Mouse (Mus musculus): ENCODE data around the gene Kcnh2. TPM values are rescaled to one million over a fixed set of nuclear protein-coding genes. Genes with fewer than 3 reads are reported as not detected.
"Not testable (repeated sequence)": the region's sequence is repeated elsewhere in the genome, so short reads cannot be mapped to it uniquely, and the experiment has no call there.

Gene Kcnh2
- 9.6 and 12.1 TPM in 2 replicates for polyA plus RNA-seq (2015; fragmentation: Nextera tagmentation; extraction: Ambion mirVana)

- no peaks in the 10 kb centered on the region for H3K9me3 ChIP-seq
- peaks cover 55% of the 10 kb centered on the region for H3K4me1 ChIP-seq
- peaks cover 11% of the 10 kb centered on the region; the same call in 1 of the 2 replicates for H3K27me3 ChIP-seq (replicated peaks)
- peak within 1 kb of the TSS; percentile 75 for H3K4me3 ChIP-seq (replicated peaks)
- H3K9ac ChIP-seq = peak within 1 kb of the TSS; percentile 76
- no peaks in the 10 kb centered on the region for H3K36me3 ChIP-seq
- peak; percentile 5; the same call in 1 of the 2 replicates for ATAC-seq (ENCODE audit: insufficient read depth, low FRiP score, low read depth)
- peak within 1 kb of the TSS; percentile 92 for H3K4me2 ChIP-seq
- peak within 1 kb of the TSS; percentile 96 for H3K27ac ChIP-seq
- WGBS = 1% methylated on average over 44 of the region's 53 CpGs
Measured at GRCm38 (mm10) chr5:24351278-24351677, at the start of gene Kcnh2. Gene Kcnh2 (minus strand): TSS chr5:24351604.

- Histone ChIP-seq H3K9ac (no peak overlapping the region), H3K4me2 (no peak overlapping the region), H3K4me1 (no peaks in the 10 kb centered on the region), H3K27ac (no peak overlapping the region), H3K36me3 (peaks cover 10% of the 10 kb centered on the region; the same call in 1 of the 2 replicates), H3K27me3 (replicated peaks) (no peaks in the 10 kb centered on the region), H3K9me3 (no peaks in the 10 kb centered on the region), H3K4me3 (replicated peaks) (no peak overlapping the region)
- ATAC-seq (ENCODE audit: insufficient read depth, low FRiP score, low read depth) = no peak
- 83% methylated on average over 11 of the region's 11 CpGs for WGBS
Measured at GRCm38 (mm10) chr5:24400362-24400761, 49.0 kb upstream of the Kcnh2 start.

GRCm38 (mm10) chr5:24399686-24400085 lies 48.3 kb upstream of the Kcnh2 start:
- H3K4me1 ChIP-seq = peaks cover 5% of the 10 kb centered on the region; the same call in 1 of the 2 replicates

GRCm38 (mm10) chr5:24396254-24396653 lies 44.9 kb upstream of the Kcnh2 start:
- H3K4me3 ChIP-seq (replicated peaks); ATAC-seq (ENCODE audit: insufficient read depth, low FRiP score, low read depth); H3K9ac ChIP-seq; H3K4me1 ChIP-seq; H3K27me3 ChIP-seq (replicated peaks); H3K36me3 ChIP-seq; H3K4me2 ChIP-seq; H3K27ac ChIP-seq; H3K9me3 ChIP-seq: not testable (repeated sequence)
- 84% methylated on average over 6 of the region's 6 CpGs for WGBS

More at GRCm38 (mm10) chr5:24399686-24400085, 48.3 kb upstream of the Kcnh2 start:
- Histone ChIP-seq H3K4me2 (no peak overlapping the region), H3K27me3 (replicated peaks) (no peaks in the 10 kb centered on the region), H3K4me3 (replicated peaks) (no peak overlapping the region), H3K9me3 (no peaks in the 10 kb centered on the region), H3K27ac (no peak overlapping the region), H3K9ac (no peak overlapping the region), H3K36me3 (peaks cover 10% of the 10 kb centered on the region; the same call in 1 of the 2 replicates)
- no peak for ATAC-seq (ENCODE audit: insufficient read depth, low FRiP score, low read depth)
- WGBS = 91% methylated on average over 10 of the region's 10 CpGs

DNA sequence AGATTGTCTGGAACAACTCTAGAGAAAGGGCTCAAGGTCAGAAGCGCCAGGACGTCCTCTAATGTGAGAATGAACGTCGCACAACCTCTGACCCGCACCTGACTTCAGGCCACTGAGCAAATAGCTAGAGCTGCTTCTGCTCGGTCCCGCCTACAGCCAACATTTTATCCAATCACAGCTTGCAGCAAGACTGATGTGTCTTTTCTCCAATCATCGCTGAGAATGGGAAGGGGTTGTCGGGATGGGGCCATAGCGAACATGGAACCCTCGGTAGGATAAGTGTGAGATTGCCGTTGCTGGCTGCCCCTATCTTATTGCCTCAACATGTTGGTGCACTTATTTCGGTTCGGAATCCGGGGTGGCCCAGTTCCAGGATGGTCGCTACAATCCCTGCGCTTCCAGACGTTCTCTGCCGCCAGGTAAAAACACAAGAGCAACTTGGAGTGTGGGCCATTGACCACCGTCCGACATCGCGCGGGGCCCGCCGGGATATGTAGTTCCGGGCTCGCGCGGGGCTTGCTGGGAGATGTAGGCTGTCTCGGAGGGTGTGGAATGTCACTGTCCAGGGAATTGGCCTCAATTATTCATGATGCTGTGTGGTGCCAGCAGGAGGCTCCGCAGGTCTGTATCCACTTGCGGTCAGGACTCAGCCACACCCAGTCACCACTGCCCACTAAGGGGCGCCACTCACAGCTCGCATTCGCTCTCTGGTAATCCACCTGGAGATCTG lies 42.9 kb upstream of the Kcnh2 start:
- H3K27ac ChIP-seq = peak overlapping the region; percentile 83
- peak; percentile 97 for ATAC-seq (ENCODE audit: insufficient read depth, low FRiP score, low read depth)
- no peaks in the 10 kb centered on the region for H3K9me3 ChIP-seq
- peak overlapping the region; percentile 58 for H3K4me3 ChIP-seq (replicated peaks)
- H3K4me2 ChIP-seq = peak overlapping the region; percentile 75
- H3K36me3 ChIP-seq = no peaks in the 10 kb centered on the region
- under 1% methylated on average over 36 of the region's 36 CpGs for WGBS
- H3K4me1 ChIP-seq = peaks cover 9% of the 10 kb centered on the region; the same call in 1 of the 2 replicates
- peak overlapping the region; percentile 44; the same call in 1 of the 2 replicates for H3K9ac ChIP-seq
- no peaks in the 10 kb centered on the region for H3K27me3 ChIP-seq (replicated peaks)

GRCm38 (mm10) chr5:24393392-24393997 lies 42.1 kb upstream of the Kcnh2 start, which contains the start of gene Abcb8:
Gene Abcb8 (plus strand): TSS chr5:24393663.
- H3K9me3 ChIP-seq = no peaks in the 10 kb centered on the region
- peak within 1 kb of the TSS; percentile 44; the same call in 1 of the 2 replicates for H3K9ac ChIP-seq
- H3K4me2 ChIP-seq = peak within 1 kb of the TSS; percentile 75
- ATAC-seq (ENCODE audit: insufficient read depth, low FRiP score, low read depth) = no peak
- H3K4me3 ChIP-seq (replicated peaks) = peak within 1 kb of the TSS; percentile 58
- WGBS = 23% methylated on average over 7 of the region's 7 CpGs
- H3K4me1 ChIP-seq = peaks cover 10% of the 10 kb centered on the region; the same call in 1 of the 2 replicates
- H3K36me3 ChIP-seq = no peaks in the 10 kb centered on the region
- H3K27ac ChIP-seq = peak within 1 kb of the TSS; percentile 83
- no peaks in the 10 kb centered on the region for H3K27me3 ChIP-seq (replicated peaks)

DNA sequence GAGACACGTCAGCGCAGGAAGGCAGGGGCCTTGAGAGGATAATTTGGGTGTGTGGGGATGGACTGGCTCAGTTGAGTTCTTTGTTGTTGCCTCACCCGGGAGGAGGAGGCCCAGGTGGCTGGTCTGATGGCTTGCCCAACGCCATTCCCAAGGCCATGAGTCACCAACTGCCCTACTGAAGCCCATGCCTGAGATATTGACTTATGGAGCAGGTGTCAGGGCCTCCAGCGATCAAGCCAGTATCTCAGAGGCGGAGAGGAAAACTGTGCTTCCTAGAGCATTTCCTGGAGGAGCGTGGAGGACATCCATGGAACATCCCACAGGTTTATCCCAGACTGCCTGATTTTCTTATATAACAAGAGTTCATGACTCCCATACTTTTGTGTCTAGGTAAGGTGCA lies 41.3 kb upstream of the Kcnh2 start:
- Histone ChIP-seq H3K4me1 (peaks cover 18% of the 10 kb centered on the region; the same call in 1 of the 2 replicates), H3K27me3 (replicated peaks) (0 out of 2 replicates have a peak, but pooled peaks cover 4% of the 10 kb centered on the region), H3K4me3 (replicated peaks) (no peak overlapping the region), H3K4me2 (no peak overlapping the region), H3K9me3 (no peaks in the 10 kb centered on the region), H3K9ac (no peak overlapping the region), H3K27ac (peak overlapping the region; percentile 40; the same call in 1 of the 2 replicates), H3K36me3 (no peaks in the 10 kb centered on the region)
- ATAC-seq (ENCODE audit: insufficient read depth, low FRiP score, low read depth) = no peak
- WGBS = 68% methylated on average over 7 of the region's 7 CpGs

- no peak within 1 kb of the TSS for H3K4me3 ChIP-seq (replicated peaks)
- H3K9me3 ChIP-seq = no peaks in the 10 kb centered on the region
- peaks cover 24% of the 10 kb centered on the region for H3K4me1 ChIP-seq
- no peak within 1 kb of the TSS for H3K9ac ChIP-seq
- ATAC-seq (ENCODE audit: insufficient read depth, low FRiP score, low read depth) = no peak
- no peak within 1 kb of the TSS for H3K4me2 ChIP-seq
- H3K27me3 ChIP-seq (replicated peaks) = peaks cover 9% of the 10 kb centered on the region
- WGBS = 80% methylated on average over 7 of the region's 7 CpGs
- peak within 1 kb of the TSS; percentile 40; the same call in 1 of the 2 replicates for H3K27ac ChIP-seq
- no peaks in the 10 kb centered on the region for H3K36me3 ChIP-seq
Measured at GRCm38 (mm10) chr5:24391864-24392263, 40.5 kb upstream of the Kcnh2 start, which contains the start of gene Atg9b. Gene Atg9b (minus strand): TSS chr5:24392143.

DNA sequence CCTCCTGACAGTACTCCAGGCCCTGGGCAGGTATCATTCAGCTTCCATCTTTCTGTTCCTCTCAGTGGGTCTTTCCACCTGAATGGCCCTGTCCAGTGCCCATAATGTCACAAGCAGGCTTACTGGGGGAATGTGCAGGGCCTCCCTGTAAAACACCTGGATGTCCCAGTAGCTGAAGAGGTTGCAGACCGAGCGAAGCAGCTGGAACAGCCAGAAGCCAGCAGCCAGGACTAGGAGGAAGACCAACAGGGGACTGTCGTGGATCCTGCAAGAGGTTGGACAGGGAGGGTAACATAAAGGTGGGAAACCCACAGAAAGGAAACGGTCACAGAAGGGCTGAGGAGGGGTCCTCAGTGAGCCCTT lies 38.2 kb upstream of the Kcnh2 start:
- no peaks in the 10 kb centered on the region for H3K9me3 ChIP-seq
- H3K4me2 ChIP-seq = no peak overlapping the region
- no peak overlapping the region for H3K4me3 ChIP-seq (replicated peaks)
- ATAC-seq (ENCODE audit: insufficient read depth, low FRiP score, low read depth) = no peak
- H3K4me1 ChIP-seq = peaks cover 19% of the 10 kb centered on the region
- H3K27me3 ChIP-seq (replicated peaks) = peaks cover 28% of the 10 kb centered on the region
- WGBS = 78% methylated on average over 4 of the region's 4 CpGs
- H3K9ac ChIP-seq = no peak overlapping the region
- H3K27ac ChIP-seq = no peak overlapping the region
- H3K36me3 ChIP-seq = no peaks in the 10 kb centered on the region

- Histone ChIP-seq H3K27me3 (replicated peaks) (peaks cover 28% of the 10 kb centered on the region), H3K36me3 (no peaks in the 10 kb centered on the region), H3K27ac (no peak overlapping the region), H3K4me1 (peaks cover 18% of the 10 kb centered on the region), H3K4me3 (replicated peaks) (no peak overlapping the region), H3K9me3 (no peaks in the 10 kb centered on the region), H3K9ac (no peak overlapping the region), H3K4me2 (no peak overlapping the region)
- no peak for ATAC-seq (ENCODE audit: insufficient read depth, low FRiP score, low read depth)
- WGBS = 58% methylated on average over 7 of the region's 7 CpGs
Measured at GRCm38 (mm10) chr5:24389011-24389657, 37.7 kb upstream of the Kcnh2 start.

DNA sequence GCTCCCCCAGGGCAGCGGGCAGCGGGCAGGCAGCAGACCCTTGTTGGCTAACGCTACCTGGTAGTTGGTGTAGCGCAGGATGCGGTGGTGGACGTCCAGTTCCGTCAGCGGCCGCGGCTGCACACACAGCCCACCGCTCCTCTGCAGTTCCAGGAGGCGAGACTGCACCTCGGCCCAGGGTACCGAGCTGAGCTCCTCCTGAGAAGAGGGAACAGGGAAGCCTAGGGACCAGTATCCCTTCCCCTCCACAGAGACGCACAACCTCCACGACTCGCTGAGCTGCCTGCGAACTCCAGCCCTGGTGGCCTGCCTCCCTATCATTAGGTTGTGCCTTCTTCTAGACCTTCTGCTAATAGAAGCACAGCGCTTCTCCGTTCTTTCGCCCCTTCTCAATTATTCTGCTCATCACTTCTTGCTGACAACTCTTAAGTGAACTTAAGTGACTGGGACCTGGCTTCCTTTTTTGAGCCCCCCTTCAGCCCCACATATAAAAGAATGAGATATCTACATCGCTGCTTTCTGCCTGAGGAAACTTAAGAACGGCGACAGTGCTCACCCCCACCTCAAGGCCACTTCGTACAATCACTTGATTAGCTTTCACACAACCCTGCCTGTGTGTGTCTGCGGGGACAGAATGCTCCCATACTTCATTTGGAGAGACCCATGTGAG lies 37.0 kb upstream of the Kcnh2 start:
- ATAC-seq (ENCODE audit: insufficient read depth, low FRiP score, low read depth) = no peak
- WGBS = 26% methylated on average over 26 of the region's 26 CpGs

More for the DNA sequence above, 37.0 kb upstream of the Kcnh2 start:
- Histone ChIP-seq H3K9ac (peak overlapping the region; percentile 33), H3K4me2 (peak overlapping the region; percentile 99), H3K27me3 (replicated peaks) (peaks cover 28% of the 10 kb centered on the region), H3K9me3 (no peaks in the 10 kb centered on the region), H3K27ac (peak overlapping the region; percentile 65), H3K4me3 (replicated peaks) (peak overlapping the region; percentile 50), H3K4me1 (peaks cover 20% of the 10 kb centered on the region), H3K36me3 (no peaks in the 10 kb centered on the region)
